Mouse (Mus musculus): ENCODE results near the gene Cd248.
A peak's percentile ranks its signal among the peaks of the same experiment; 100 is the strongest.

- TF ChIP-seq POLR2A (IDR thresholded peaks at IDR 0.05; ENCODE audit: borderline replicate concordance, control insufficient read depth, low read depth, low read length) (peak; percentile 45; the same call in 1 of the 2 replicates), CTCF (IDR thresholded peaks at IDR 0.05; ENCODE audit: control insufficient read depth, insufficient read depth, low read length) (peak; percentile 34; the same call in 1 of the 2 replicates)
These were observed 29.1 kb upstream of the Cd248 start, which contains the start of the genes B4gat1 and AC124502.3 for GRCm38 (mm10) chr19:5038709-5039156.
